Mouse (Mus musculus) embryonic fibroblast, embryonic 13.5 days (primary cell): Measurements from ENCODE around the gene Nlgn2.

Experiments used
- CTCF ChIP-seq: IDR thresholded peaks from 2 replicates; pipeline ENCODE4 v1.5.1; 2011; ENCODE audit warnings: mild to moderate bottlenecking, control low read depth, low read length, moderate library complexity, borderline replicate concordance; ENCODE audit not compliant: insufficient read depth
- POLR2A ChIP-seq: IDR thresholded peaks from 2 replicates; pipeline ENCODE4 v1.6.1; 2011; ENCODE audit warnings: low read depth, mild to moderate bottlenecking, control low read depth, low read length, moderate library complexity

GRCm38 (mm10) chr11:69775716-69776115, 61.9 kb downstream of the Nlgn2 start:
- no peak for TF ChIP-seq POLR2A
- no peak for TF ChIP-seq CTCF
